Mouse (Mus musculus): ENCODE data around the gene Ormdl3. TPM values are rescaled to one million over a fixed set of nuclear protein-coding genes. Genes with fewer than 3 reads are reported as not detected.
A peak's percentile ranks its signal among the peaks of the same experiment; 100 is the strongest.
"Not testable (repeated sequence)": the region's sequence is repeated elsewhere in the genome, so short reads cannot be mapped to it uniquely, and the experiment has no call there.

The Ormdl3 gene
- polyA plus RNA-seq (2015; fragmentation: Nextera tagmentation; extraction: Ambion mirVana): 36.6 and 38.4 TPM in 2 replicates

GRCm38 (mm10) chr11:98586892-98587563, at the start of gene Ormdl3:
Ormdl3 (minus strand) TSS chr11:98587368.
- no peaks in the 10 kb centered on the region; the same call in 1 of the 2 replicates for H3K27me3 ChIP-seq (ENCODE audit: control insufficient read depth, insufficient read depth, low read depth, low read length)
- ATAC-seq (ENCODE audit: low read depth): peak; percentile 75
- H3K27ac ChIP-seq (ENCODE audit: low read length): peak within 1 kb of the TSS; percentile 93
- H3K9ac ChIP-seq (ENCODE audit: low read depth, low read length): peak within 1 kb of the TSS; percentile 94
- peak within 1 kb of the TSS; percentile 86 for H3K4me2 ChIP-seq (ENCODE audit: low read depth, low read length)
- H3K36me3 ChIP-seq (ENCODE audit: control insufficient read depth, insufficient read depth): no peaks in the 10 kb centered on the region
- WGBS (ENCODE audit: insufficient replicate concordance): under 1% methylated on average over 48 of the region's 49 CpGs
- peak within 1 kb of the TSS; percentile 89 for H3K4me3 ChIP-seq (ENCODE audit: low read depth, low read length)
- peaks cover 66% of the 10 kb centered on the region for H3K4me1 ChIP-seq (ENCODE audit: control insufficient read depth, low read depth, low read length)
- H3K9me3 ChIP-seq (replicated peaks; ENCODE audit: control insufficient read depth, low read length): no peaks in the 10 kb centered on the region

DNA sequence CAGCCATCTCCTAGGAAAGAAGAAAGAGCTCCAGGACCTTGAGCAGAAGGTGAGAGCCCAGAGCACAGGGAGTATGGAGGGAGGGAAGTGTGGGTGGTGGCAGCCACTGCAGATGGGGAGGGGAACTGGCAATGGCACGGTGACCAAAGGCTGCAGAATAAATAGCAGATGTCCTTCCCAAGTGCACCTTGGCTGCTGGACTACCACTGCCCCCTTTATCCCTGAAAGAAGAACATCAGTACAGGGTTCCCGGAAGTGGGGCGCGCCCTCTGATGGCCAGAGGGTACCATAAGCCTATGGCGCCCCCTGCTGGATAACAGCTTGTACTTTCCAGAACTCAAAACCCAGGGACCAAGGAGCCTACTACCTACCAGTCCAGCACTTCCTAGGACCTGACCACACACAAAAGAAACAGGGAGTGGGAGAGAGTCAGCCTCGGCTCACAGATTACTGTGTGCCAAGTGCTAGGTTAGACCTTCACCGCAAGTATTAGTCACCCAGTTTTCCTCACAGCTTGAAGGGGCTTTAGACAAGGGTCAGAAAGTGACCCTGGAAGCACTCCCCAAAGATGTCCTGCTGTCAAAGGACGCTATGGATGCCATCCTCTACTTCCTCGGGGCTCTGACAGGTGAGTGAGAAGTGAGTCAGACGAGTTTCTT, 48.3 kb upstream of the Ormdl3 start:
- ATAC-seq (ENCODE audit: low read depth): 0 out of 2 replicates have a peak, but pooled peaks have one; percentile 32
- WGBS (ENCODE audit: insufficient replicate concordance): 19% methylated on average over 10 of the region's 10 CpGs
- H3K27ac ChIP-seq (ENCODE audit: low read length): not testable (repeated sequence)

DNA sequence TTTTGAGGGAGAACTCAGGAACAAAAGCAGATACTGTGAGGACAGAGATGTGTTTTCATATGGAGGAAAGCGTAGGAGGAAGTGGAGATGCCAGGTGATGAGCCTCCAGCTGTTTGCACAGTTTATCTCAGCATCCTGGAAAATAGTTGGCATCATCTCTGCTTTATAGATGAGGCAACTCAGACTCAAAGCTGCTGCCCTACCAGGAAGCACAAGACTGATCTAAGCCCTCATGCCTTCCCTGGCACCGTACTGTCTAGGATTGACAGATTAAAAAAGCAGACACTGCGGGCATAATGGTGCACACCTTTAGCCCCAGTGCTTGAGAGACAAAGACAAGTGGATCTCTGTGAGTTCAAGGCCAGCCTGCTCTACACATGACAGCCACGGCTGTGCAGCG, 43.5 kb upstream of the Ormdl3 start:
- no peak overlapping the region for H3K9ac ChIP-seq (ENCODE audit: low read depth, low read length)
- no peak overlapping the region for H3K4me2 ChIP-seq (ENCODE audit: low read depth, low read length)
- no peaks in the 10 kb centered on the region for H3K4me1 ChIP-seq (ENCODE audit: control insufficient read depth, low read depth, low read length)
- no peaks in the 10 kb centered on the region for H3K36me3 ChIP-seq (ENCODE audit: control insufficient read depth, insufficient read depth)
- H3K27me3 ChIP-seq (ENCODE audit: control insufficient read depth, insufficient read depth, low read depth, low read length): no peaks in the 10 kb centered on the region
- no peak overlapping the region for H3K27ac ChIP-seq (ENCODE audit: low read length)
- no peak overlapping the region for H3K4me3 ChIP-seq (ENCODE audit: low read depth, low read length)
- ATAC-seq (ENCODE audit: low read depth): no peak
- no peaks in the 10 kb centered on the region for H3K9me3 ChIP-seq (replicated peaks; ENCODE audit: control insufficient read depth, low read length)
- WGBS (ENCODE audit: insufficient replicate concordance): 71% methylated on average over 5 of the region's 5 CpGs

More for the DNA sequence above, 48.3 kb upstream of the Ormdl3 start:
- not testable (repeated sequence) for H3K4me2 ChIP-seq (ENCODE audit: low read depth, low read length); H3K27me3 ChIP-seq (ENCODE audit: control insufficient read depth, insufficient read depth, low read depth, low read length); H3K9me3 ChIP-seq (replicated peaks; ENCODE audit: control insufficient read depth, low read length); H3K36me3 ChIP-seq (ENCODE audit: control insufficient read depth, insufficient read depth); H3K9ac ChIP-seq (ENCODE audit: low read depth, low read length); H3K4me1 ChIP-seq (ENCODE audit: control insufficient read depth, low read depth, low read length); H3K4me3 ChIP-seq (ENCODE audit: low read depth, low read length)

- Histone ChIP-seq H3K4me3 (ENCODE audit: low read depth, low read length) (no peak overlapping the region), H3K9me3 (replicated peaks; ENCODE audit: control insufficient read depth, low read length) (no peaks in the 10 kb centered on the region), H3K9ac (ENCODE audit: low read depth, low read length) (no peak overlapping the region), H3K27me3 (ENCODE audit: control insufficient read depth, insufficient read depth, low read depth, low read length) (no peaks in the 10 kb centered on the region), H3K27ac (ENCODE audit: low read length) (no peak overlapping the region), H3K36me3 (ENCODE audit: control insufficient read depth, insufficient read depth) (no peaks in the 10 kb centered on the region), H3K4me1 (ENCODE audit: control insufficient read depth, low read depth, low read length) (no peaks in the 10 kb centered on the region), H3K4me2 (ENCODE audit: low read depth, low read length) (no peak overlapping the region)
- 76% methylated on average over 3 of the region's 3 CpGs for WGBS (ENCODE audit: insufficient replicate concordance)
- ATAC-seq (ENCODE audit: low read depth): no peak
These were observed 41.5 kb upstream of the Ormdl3 start for GRCm38 (mm10) chr11:98628706-98629105.

DNA sequence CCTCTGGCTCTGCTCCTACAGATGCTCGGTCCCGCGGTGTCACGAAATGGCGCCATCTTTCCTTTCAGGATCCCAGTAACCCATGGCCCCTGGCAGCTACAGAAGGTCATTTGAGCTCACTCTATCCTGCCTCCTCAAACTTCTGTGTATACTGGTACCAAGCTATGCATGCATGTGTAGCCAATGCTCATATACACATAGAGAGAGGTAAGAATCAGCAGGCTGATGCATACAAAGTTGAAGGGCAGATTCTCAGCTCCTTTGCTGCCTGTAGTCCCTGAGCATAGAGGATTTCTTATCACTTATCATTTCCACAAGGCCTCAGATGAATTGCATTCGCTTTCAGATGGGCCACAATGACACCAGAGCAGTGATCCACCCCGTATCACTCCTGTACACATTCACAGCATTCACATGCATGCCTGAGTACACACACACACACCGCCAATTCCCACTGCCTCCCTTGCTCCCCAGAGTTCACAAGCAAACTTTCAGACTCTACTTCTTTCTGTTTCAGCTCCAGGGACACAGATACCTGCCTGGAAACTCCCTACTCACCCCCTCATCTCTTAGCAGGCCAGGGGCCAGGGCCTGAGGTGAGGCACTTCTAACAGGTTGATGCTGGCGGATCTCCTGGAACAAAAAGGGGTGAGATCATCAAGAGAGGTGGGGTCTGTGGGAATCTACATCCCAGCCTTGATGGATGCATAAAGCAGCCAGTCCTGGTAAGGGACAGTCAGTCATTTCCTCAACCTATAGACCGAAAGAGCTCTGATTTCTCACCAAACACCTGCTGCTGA, 38.6 kb upstream of the Ormdl3 start, which contains the start of the genes Gm12355 and Gsdma3:
Gene Gm12355, minus strand, starts transcription at position 51 of the 800 bp plus-strand sequence.
Gene Gsdma3, plus strand, starts transcription at position 750 of the 800 bp plus-strand sequence.
- no peaks in the 10 kb centered on the region for H3K27me3 ChIP-seq (ENCODE audit: control insufficient read depth, insufficient read depth, low read depth, low read length)

DNA sequence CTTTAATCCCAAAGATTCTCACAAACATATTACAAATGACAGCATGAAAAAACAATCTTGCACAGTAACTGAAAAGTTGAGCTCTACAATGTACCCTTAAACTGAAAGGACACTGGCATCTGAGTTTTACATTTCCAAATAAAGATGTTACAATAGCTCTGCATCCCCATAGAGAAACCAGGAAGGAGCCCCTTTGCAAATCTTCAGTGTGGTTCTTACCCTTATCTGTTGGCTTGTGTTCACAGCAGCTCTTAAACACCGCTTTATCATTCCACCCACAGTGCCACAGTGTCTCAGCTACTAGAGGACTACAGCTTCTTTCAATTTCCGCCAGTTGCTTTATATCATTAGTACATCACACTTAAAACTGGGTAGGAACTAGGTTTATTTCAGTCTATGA, 37.2 kb upstream of the Ormdl3 start:
- H3K27me3 ChIP-seq (ENCODE audit: control insufficient read depth, insufficient read depth, low read depth, low read length); H3K9me3 ChIP-seq (replicated peaks; ENCODE audit: control insufficient read depth, low read length); H3K9ac ChIP-seq (ENCODE audit: low read depth, low read length); H3K4me2 ChIP-seq (ENCODE audit: low read depth, low read length); H3K36me3 ChIP-seq (ENCODE audit: control insufficient read depth, insufficient read depth); H3K4me3 ChIP-seq (ENCODE audit: low read depth, low read length); H3K4me1 ChIP-seq (ENCODE audit: control insufficient read depth, low read depth, low read length); H3K27ac ChIP-seq (ENCODE audit: low read length); ATAC-seq (ENCODE audit: low read depth): not testable (repeated sequence)
- 44% methylated on average over 2 of the region's 2 CpGs for WGBS (ENCODE audit: insufficient replicate concordance)

More for the DNA sequence above, 38.6 kb upstream of the Ormdl3 start, which contains the start of the genes Gm12355 and Gsdma3:
- Histone ChIP-seq H3K4me1 (ENCODE audit: control insufficient read depth, low read depth, low read length) (no peaks in the 10 kb centered on the region), H3K36me3 (ENCODE audit: control insufficient read depth, insufficient read depth) (no peaks in the 10 kb centered on the region), H3K4me3 (ENCODE audit: low read depth, low read length) (no peak within 1 kb of the TSS), H3K4me2 (ENCODE audit: low read depth, low read length) (no peak within 1 kb of the TSS), H3K27ac (ENCODE audit: low read length) (no peak within 1 kb of the TSS), H3K9me3 (replicated peaks; ENCODE audit: control insufficient read depth, low read length) (no peaks in the 10 kb centered on the region), H3K9ac (ENCODE audit: low read depth, low read length) (no peak within 1 kb of the TSS)
- no peak for ATAC-seq (ENCODE audit: low read depth)
- WGBS (ENCODE audit: insufficient replicate concordance): 77% methylated on average over 10 of the region's 10 CpGs

DNA sequence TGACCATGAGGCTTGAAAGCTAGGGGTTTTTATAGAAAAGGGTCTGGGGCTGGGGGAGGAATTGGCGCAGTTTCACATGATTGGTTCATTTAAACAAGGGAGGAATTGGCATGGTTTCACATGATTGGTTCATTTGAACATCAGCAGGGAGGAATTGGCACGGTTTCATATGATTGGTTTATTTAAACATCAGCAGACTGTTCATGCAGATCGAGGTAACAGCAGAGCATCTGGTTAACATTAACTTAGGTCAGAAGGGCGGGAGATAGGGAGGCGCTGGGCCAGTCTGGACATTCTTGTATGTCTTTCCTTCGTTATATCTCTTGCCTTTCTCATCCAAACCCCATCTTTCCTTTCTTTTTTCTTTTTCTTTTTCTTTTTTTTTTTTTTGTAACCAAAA, 36.8 kb upstream of the Ormdl3 start:
- not testable (repeated sequence) for ATAC-seq (ENCODE audit: low read depth); H3K36me3 ChIP-seq (ENCODE audit: control insufficient read depth, insufficient read depth); H3K4me1 ChIP-seq (ENCODE audit: control insufficient read depth, low read depth, low read length); H3K9ac ChIP-seq (ENCODE audit: low read depth, low read length); H3K4me3 ChIP-seq (ENCODE audit: low read depth, low read length); H3K9me3 ChIP-seq (replicated peaks; ENCODE audit: control insufficient read depth, low read length); H3K27ac ChIP-seq (ENCODE audit: low read length); H3K4me2 ChIP-seq (ENCODE audit: low read depth, low read length); H3K27me3 ChIP-seq (ENCODE audit: control insufficient read depth, insufficient read depth, low read depth, low read length)
- 63% methylated on average over 6 of the region's 6 CpGs for WGBS (ENCODE audit: insufficient replicate concordance)

DNA sequence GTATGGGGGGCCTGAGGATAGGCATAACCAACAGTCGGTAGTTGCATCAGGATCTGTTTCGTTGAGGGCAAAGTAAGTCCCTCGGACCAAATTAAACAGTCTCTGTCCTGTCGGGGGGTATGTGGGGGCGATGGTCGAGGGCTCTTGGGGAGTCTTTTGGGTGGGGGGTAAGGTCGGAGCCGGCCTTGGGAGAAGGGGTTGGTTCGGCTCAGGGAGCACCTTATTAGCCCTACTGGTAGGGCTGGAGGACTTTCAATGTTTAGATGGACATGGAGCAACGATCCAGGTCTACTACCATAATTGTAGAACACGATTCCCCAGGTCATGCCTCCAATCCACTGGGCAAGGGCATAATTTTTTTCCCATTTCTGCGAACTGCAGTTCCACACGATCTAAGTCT, 33.6 kb upstream of the Ormdl3 start:
- WGBS (ENCODE audit: insufficient replicate concordance): 77% methylated on average over 13 of the region's 13 CpGs
- H3K4me3 ChIP-seq (ENCODE audit: low read depth, low read length): no peak overlapping the region

More for the DNA sequence above, 33.6 kb upstream of the Ormdl3 start:
- ATAC-seq (ENCODE audit: low read depth): no peak
- Histone ChIP-seq H3K9me3 (replicated peaks; ENCODE audit: control insufficient read depth, low read length) (no peaks in the 10 kb centered on the region), H3K4me2 (ENCODE audit: low read depth, low read length) (no peak overlapping the region), H3K27ac (ENCODE audit: low read length) (no peak overlapping the region), H3K9ac (ENCODE audit: low read depth, low read length) (no peak overlapping the region), H3K36me3 (ENCODE audit: control insufficient read depth, insufficient read depth) (no peaks in the 10 kb centered on the region), H3K27me3 (ENCODE audit: control insufficient read depth, insufficient read depth, low read depth, low read length) (no peaks in the 10 kb centered on the region), H3K4me1 (ENCODE audit: control insufficient read depth, low read depth, low read length) (no peaks in the 10 kb centered on the region)

All from liver, embryonic 16.5 days (tissue).